Mouse (Mus musculus) spleen, postnatal 36 days (tissue): ENCODE data around the gene Kmt2a.
A peak's percentile ranks its signal among the peaks of the same experiment; 100 is the strongest.
"Not testable (repeated sequence)": the region's sequence is repeated elsewhere in the genome, so short reads cannot be mapped to it uniquely, and the experiment has no call there.

Source experiments
- DNase-seq, 2 experiments: peaks; one replicate each; pipeline ENCODE4 v3.0.0; 2022; ENCODE audit warnings: low spot score in 2 of 2, mixed read lengths in 1 of 2

Gene Kmt2a

GRCm38 (mm10) chr9:44819920-44820827 lies 60.9 kb downstream of the Kmt2a start:
- no peak for DNase-seq

DNA sequence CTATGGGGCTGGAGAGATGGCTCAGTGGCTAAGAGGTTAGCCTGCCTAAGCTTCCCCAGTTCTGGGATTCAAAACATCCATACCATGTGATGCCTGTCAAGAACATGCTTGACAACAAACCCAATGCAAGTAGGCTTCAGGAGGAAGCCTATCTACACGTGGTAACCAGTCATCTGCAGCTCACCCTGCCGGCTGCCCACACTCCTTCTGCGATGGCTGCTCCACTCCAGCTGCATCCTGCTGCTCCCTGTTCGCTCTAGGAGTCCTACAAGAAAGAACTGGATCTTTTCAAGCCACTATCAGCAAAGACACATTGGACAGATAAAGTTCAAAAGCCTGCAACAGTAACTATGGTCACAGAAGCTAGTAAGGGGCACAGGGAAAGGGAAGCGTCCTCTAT lies 63.6 kb downstream of the Kmt2a start:
- DNase-seq = no peak

GRCm38 (mm10) chr9:44814179-44814578 lies 66.9 kb downstream of the Kmt2a start:
- no peak for DNase-seq

DNA sequence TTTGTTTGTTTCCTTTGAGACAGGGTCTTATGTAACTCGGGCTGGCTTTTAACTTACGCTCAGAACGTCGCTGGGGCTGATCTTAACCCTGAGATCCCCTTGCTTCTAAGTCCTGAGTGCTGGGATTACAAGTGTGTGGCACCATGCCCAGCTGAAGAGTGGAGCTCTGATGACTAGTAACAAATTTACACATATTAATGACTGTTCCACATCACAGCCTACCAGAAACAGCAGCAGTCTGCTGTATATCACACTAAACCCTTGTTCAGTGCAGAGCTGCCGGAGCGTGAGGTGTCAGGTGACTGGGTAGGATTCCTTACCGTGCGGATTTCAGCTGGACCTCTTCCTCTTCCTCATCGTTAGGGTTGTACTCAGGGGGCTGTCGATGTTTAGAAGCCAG lies 70.8 kb downstream of the Kmt2a start:
- no peak for DNase-seq

GRCm38 (mm10) chr9:44807778-44808177 lies 73.3 kb downstream of the Kmt2a start:
- DNase-seq = no peak

DNA sequence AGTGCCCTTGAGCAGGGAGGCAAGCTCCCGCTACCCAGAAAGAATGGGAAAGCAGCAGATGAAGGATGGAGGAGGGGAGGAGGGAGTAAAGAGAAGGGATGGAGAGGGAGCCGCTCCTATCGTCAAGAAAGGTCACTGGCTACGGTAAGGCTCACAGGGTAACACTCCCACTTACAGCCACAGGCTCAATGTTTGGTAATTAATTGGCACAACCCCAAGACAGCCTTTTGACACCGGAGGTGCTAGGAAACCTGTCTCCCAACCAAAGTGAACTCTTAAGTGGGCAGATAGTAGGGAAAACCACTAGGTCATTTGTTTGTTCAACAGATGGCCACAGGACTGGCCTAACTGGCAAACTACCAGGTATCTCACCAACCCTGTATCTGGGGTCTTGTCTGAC lies 74.0 kb downstream of the Kmt2a start:
- DNase-seq = no peak

- DNase-seq = no peak
Observed at GRCm38 (mm10) chr9:44805536-44805935, 75.6 kb downstream of the Kmt2a start.

GRCm38 (mm10) chr9:44804678-44805077 lies 76.4 kb downstream of the Kmt2a start:
- no peak for DNase-seq

DNA sequence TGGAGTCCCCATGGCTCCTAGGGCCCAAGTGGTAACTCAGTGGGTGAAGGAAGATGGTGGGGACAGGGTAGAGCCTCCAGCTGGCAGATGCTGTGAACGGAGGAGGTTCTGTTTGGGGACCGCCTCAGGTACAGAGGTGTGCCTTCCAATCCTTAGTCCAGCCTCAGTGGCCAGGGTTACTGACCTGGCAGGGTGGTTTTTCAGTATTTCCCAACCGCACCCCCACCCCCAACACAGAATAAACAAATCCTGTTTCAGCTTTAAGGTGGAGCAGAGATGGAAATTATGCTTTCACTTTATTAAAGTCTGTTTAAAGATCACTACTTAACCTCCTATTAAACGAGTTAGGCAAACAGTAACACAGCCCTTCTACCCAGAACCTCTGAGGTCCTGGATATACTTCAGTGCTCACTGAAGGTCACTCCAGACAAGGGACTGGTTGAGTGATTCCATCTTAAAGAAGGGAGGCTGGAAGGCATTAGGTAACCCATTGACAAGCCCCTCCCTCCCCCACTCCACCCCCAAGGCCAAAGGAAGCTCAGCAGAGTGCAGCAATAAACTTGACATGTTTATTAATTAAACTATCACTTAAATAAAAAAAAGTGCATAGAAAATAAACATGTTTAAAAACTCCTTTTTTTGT lies 78.2 kb downstream of the Kmt2a start, which contains the start of gene Ttc36:
Gene Ttc36 (minus strand): TSS at position 265 of the 643 bp plus-strand sequence.
- DNase-seq = no peak

GRCm38 (mm10) chr9:44801669-44802068 lies 79.4 kb downstream of the Kmt2a start:
- no peak for DNase-seq

GRCm38 (mm10) chr9:44799958-44800324 lies 81.2 kb downstream of the Kmt2a start:
- no peak for DNase-seq

DNA sequence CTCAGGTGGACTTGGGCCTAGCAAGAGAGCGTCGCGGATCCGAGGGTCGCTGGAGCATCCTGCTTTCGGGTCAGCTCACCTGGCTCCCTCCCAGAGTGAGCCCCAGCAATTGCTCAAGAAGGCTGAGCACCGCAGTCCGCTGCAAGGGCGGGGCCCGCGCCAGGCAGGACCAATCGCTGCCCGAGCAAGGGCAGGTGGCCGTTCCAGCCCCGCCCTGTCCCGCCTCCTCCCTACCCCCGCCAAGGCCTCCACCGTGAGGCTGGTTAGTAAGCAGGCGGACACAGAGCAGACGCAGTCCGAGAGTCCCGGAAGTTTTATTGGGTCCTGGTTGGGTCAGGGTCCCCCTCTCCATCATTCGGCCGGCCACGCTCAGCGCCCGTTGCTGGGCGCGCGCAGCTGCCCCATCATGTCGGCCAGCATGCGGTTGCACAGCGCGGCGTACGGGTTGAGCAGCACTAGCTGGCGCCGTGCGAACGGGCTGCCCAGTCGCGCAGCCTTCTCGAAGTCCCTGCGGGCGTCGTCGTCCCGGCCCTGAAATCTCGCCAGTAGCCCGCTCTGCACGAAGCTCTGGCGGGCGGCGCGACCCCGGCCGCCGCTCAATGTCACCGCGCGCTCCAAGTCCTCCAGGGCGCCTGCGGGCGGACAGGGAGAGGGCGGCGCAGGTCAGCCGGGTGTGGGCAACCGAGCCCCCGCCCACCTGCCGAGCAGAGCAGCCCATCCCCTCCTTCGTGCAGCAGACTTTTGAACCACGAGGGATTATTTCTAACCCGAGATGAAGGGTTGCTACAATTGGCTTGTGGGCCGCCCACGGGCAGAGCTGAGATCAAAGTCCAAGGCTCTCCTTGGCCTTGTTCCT lies 81.8 kb downstream of the Kmt2a start, which contains the start of gene Tmem25:
Gene Tmem25 (minus strand): TSS at position 206 of the 856 bp plus-strand sequence.
- DNase-seq = peak; percentile 79 to 80

DNA sequence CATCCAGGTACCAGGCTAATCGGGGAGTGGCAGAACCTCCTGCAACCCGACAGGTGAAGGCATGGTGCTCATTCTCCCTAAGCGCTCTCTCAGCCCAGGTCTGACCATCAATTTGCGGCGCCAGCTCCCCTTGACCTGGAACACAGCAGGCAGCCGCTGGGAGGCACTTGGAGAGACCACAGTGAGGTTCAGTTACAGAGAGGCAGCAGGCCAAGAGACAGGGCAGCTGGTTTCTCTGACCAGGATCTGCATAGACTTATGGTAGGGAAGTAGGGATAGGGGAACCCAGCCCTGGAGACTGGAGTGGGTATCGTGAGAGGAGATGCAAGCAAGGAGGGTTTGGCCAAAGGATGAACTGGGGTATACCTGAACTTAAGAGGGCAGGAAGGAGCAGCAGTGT lies 82.8 kb downstream of the Kmt2a start:
- no peak for DNase-seq

GRCm38 (mm10) chr9:44792842-44793241 lies 88.3 kb downstream of the Kmt2a start:
- no peak for DNase-seq

DNA sequence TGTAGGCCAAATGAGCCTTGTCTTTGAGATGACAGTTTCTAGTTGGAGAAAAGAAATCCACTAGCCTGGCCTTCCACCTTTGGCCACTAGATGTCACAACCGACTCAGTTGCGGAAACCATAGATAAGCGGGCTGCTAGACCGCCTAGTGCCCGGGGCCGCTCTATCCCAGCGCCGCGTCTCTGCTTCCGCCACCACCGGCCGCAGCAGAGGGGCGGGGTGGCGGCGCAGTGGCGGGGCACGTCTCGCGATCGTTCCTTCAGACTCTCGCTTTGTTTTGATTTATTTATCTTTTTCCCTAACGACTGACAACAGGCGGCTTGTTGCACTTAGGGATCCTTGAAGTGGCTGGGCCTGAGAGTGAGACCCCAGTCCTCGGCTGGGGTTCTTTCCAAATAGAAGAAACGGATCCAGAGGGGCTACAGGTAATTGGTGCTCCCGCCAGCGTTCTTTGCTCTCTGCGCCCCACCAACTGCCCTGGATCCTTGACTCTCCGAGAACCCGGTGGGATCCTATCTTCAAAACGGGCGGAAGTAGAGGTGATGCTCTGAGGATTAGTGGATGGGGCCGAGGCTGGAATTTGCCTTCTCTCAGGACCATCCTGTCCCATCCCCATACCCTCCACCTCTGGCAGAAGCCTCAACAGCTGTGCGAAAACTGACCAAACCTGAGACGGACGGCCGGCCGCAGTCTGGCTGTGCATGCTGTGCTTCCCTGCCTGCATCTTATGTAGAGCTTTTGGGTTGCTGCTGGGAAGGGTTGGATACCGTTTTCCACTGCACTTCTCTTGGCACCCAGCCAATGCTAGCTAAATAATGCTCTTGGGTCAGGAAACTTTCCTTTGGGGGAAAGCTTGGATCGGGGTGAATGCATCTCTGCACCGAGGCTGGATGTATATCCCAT lies 108.1 kb downstream of the Kmt2a start:
- DNase-seq = peak; percentile 92

DNA sequence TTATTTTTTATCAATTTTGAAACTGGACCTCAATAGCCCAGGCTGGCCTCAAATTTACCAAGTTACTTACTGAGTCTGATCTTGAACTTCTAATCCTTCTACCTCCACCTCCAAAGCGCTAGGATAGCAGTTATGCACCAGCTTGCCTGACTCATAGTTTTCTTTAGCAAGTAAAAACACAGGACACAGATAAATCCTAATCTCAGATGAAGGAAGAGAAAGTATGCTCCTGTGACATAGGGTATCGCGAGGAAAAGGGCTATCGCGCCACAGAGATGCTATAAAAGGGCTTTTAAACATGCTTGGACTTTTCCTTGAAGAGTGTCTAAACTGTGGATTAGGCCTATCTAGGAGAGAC lies 108.7 kb downstream of the Kmt2a start:
- no peak for DNase-seq

DNA sequence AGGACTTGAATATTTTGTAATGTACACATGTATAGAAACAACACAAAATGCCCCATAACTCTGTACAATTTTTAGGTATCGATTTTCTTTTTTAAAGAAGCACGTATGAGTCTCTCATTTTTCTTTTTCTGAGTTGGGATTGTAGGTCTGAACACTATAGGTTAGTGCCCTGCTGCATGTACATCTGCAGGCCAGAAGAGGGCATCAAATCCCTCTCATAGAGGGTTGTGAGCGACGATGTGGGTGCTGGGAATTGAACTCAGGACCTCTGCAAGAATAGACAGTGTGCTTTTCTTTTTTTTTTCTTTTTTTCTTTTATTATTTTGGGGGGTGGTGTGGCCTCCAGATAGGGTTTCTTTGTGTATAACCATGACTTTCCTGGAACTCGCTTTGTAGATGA lies 109.7 kb downstream of the Kmt2a start:
- no peak for DNase-seq

DNA sequence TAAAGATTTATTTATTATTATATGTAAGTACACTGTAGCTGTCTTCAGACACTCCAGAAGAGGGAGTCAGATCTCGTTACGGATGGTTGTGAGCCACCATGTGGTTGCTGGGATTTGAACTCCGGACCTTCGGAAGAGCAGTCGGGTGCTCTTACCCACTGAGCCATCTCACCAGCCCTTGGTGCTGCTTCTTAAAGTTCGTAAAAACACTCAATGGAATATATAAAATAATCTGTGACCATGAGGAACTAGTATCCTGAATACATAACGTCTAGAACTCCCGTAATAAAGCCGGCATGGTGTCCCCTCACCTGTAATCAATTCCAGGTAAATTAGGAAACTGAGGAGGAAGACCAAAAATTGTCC lies 113.1 kb downstream of the Kmt2a start:
- not testable (repeated sequence) for DNase-seq

DNA sequence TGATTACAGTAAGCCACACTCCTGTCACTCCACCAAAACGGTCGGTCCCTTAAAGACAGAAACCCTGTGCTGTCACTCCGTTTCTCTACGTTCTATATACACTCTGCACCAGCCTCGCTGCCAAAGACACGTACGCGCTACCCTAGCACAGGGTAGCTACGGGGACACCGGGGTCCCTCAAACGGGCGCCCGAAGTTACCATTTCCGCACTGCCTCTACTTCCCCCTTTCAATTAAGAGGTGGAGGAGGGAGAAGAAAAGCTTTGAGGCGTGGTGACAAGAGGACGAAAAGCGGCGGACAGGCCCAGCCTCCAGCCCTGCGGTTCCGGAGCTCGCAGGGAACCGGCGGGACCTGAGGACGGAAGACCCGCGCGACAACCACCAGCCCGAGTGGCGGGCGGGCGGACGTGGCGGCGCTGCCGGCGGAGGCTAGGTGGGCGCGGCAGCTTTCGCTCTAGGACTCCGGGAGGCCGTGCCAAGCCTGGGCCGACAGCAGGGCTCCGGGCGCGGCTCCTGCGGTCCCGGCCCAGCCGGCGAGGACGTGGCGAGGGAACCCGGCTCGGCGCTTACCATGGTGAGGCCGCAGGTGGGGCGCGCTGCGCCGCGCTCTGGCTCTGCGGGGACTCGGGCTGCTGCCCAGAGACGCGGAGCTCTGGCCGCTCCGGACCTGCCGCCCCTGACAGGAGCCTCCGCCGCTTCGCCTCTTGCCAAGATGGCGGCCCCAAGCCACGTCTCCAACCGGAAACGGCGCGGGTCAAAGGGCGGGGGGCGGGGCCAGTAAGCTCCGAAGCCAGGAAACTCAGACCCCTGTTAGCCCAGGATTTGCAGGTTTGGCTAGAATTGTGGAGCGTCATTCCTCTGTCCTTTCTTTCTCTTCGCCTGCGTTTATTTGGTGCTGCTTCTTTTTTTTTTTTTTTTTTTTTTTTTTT lies 113.7 kb downstream of the Kmt2a start, which contains the start of the genes Arcn1 and Ift46:
Gene Arcn1 (minus strand): TSS at position 745 of the 928 bp plus-strand sequence.
Gene Ift46 (plus strand): TSS at position 808 of the 928 bp plus-strand sequence.
- DNase-seq = peak; percentile 72 to 74

GRCm38 (mm10) chr9:44760873-44761272 lies 120.2 kb downstream of the Kmt2a start:
- peak; percentile 8 to 22 for DNase-seq
